Mouse (Mus musculus) ovary, adult 2 months (tissue): ENCODE results near the gene Stac3. TPM values are rescaled to one million over a fixed set of nuclear protein-coding genes. Genes with fewer than 3 reads are reported as not detected.

Source experiments
- polyA plus RNA-seq: library from polyadenylated mRNA; depleted of rRNA; stranded (reverse); fragments of >200 nt; gene quantifications from 2 replicates; pipeline ENCODE4 v1.2.3, GENCODE M21; 2012; rRNA removed

Stac3 gene
- polyA plus RNA-seq: 2.7 and 3.1 TPM in 2 replicates

GRCm38 (mm10) chr10:127500894-127501893, at the start of gene Stac3:
TSS of gene Stac3 (plus strand) at chr10:127501686.

GRCm38 (mm10) chr10:127514764-127515163, 13.3 kb downstream of the Stac3 start, which contains the start of gene Ndufa4l2:
TSS of gene Ndufa4l2 (plus strand) at chr10:127514967.

GRCm38 (mm10) chr10:127522088-127522581, 20.6 kb downstream of the Stac3 start, which contains the start of gene Shmt2:
TSS of gene Shmt2 (minus strand) at chr10:127522444.

GRCm38 (mm10) chr10:127534036-127534928, 32.8 kb downstream of the Stac3 start, which contains the start of gene Nxph4:
TSS of gene Nxph4 (minus strand) at chr10:127534559.

Other genes with a start within 250 kb of the Stac3 start
- 6.4 and 7.0 TPM in 2 replicates for gene Kif5a, start 238.3 kb upstream of the Stac3 start, polyA plus RNA-seq
- 245 and 250 TPM in 2 replicates for gene Dctn2, start 235.3 kb upstream of the Stac3 start, polyA plus RNA-seq
- gene Mbd6, start 212.7 kb upstream of the Stac3 start, polyA plus RNA-seq: 51.3 and 61.2 TPM in 2 replicates
- gene Mars, start 189.9 kb upstream of the Stac3 start, polyA plus RNA-seq: 78.4 and 101 TPM in 2 replicates
- 6.0 and 7.4 TPM in 2 replicates for gene Arhgap9, start 179.7 kb upstream of the Stac3 start, polyA plus RNA-seq
- gene Gli1, start 159.7 kb upstream of the Stac3 start, polyA plus RNA-seq: 51.0 and 51.6 TPM in 2 replicates
- not detected in 2 replicates for gene Inhbe, start 147.3 kb upstream of the Stac3 start, polyA plus RNA-seq
- gene Inhbc, start 131.3 kb upstream of the Stac3 start, polyA plus RNA-seq: 0.07 TPM in 1 of 2 replicates, not detected in the other
- gene R3hdm2, start 121.4 kb upstream of the Stac3 start, polyA plus RNA-seq: 128 and 138 TPM in 2 replicates
- gene Ndufa4l2, start 13.3 kb downstream of the Stac3 start, polyA plus RNA-seq: 23.2 and 29.9 TPM in 2 replicates
- gene Shmt2, start 20.8 kb downstream of the Stac3 start, polyA plus RNA-seq: 133 and 139 TPM in 2 replicates
- 0.11 and 0.40 TPM in 2 replicates for gene Nxph4, start 32.9 kb downstream of the Stac3 start, polyA plus RNA-seq
- 289 and 317 TPM in 2 replicates for gene Lrp1, start 119.5 kb downstream of the Stac3 start, polyA plus RNA-seq
- gene Stat6, start 141.3 kb downstream of the Stac3 start, polyA plus RNA-seq: 75.6 and 87.4 TPM in 2 replicates
- gene Nemp1, start 165.2 kb downstream of the Stac3 start, polyA plus RNA-seq: 3.8 and 4.5 TPM in 2 replicates
- gene Nab2, start 166.9 kb downstream of the Stac3 start, polyA plus RNA-seq: 70.9 and 87.8 TPM in 2 replicates
- gene Myo1a, start 203.5 kb downstream of the Stac3 start, polyA plus RNA-seq: 1.5 and 1.8 TPM in 2 replicates
- gene Tac2, start 222.8 kb downstream of the Stac3 start, polyA plus RNA-seq: 1.1 TPM in 1 of 2 replicates, not detected in the other
- 10.2 and 12.5 TPM in 2 replicates for gene Zbtb39, start 237.9 kb downstream of the Stac3 start, polyA plus RNA-seq